Mouse (Mus musculus) cerebellum, adult 2 months (tissue): ENCODE measurements around the gene Prkar2b. TPM values are rescaled to one million over a fixed set of nuclear protein-coding genes. Genes with fewer than 3 reads are reported as not detected.

Experiments used
- DNase-seq, 2 experiments: peaks; one replicate each; pipeline ENCODE4 v3.0.0; 2021
- H3K27ac ChIP-seq: fragments of 200-500 bp; 2 replicates; pipeline ENCODE4 v1.5.1; 2012; ENCODE audit warnings: low read length, control low read depth, inconsistent platforms; ENCODE audit not compliant: insufficient read depth
- H3K27me3 ChIP-seq: fragments of 200-500 bp; 2 replicates; pipeline ENCODE4 v1.6.1; 2012; ENCODE audit warnings: inconsistent platforms, mild to moderate bottlenecking, low read length, moderate library complexity; ENCODE audit not compliant: control insufficient read depth, insufficient read depth
- H3K4me1 ChIP-seq: fragments of 200-500 bp; 2 replicates; pipeline ENCODE4 v1.6.1; 2011; ENCODE audit warnings: low read length; ENCODE audit not compliant: control insufficient read depth, insufficient read depth
- H3K4me3 ChIP-seq: fragments of 200-500 bp; replicated peaks from 2 replicates; pipeline ENCODE3; 2011; ENCODE audit warnings: mild to moderate bottlenecking, low read depth, low read length, control low read depth; ENCODE audit not compliant: insufficient read depth
- CTCF ChIP-seq: fragments of 200-500 bp; IDR thresholded peaks from 2 replicates; pipeline ENCODE4 v1.5.1; 2011; ENCODE audit warnings: low read depth, mild to moderate bottlenecking, control low read depth, low read length, moderate library complexity, borderline replicate concordance; ENCODE audit not compliant: insufficient read depth
- POLR2A ChIP-seq: fragments of 200-500 bp; IDR thresholded peaks from 2 replicates; pipeline ENCODE4 v1.6.1; 2011; ENCODE audit warnings: low read length, control low read depth, borderline replicate concordance; ENCODE audit not compliant: insufficient read depth
- WGBS: fragments of 180-500 bp; shearing (Covaris S2); methylation state at CpG from one replicate; pipeline ENCODE4 v1.1.7; 2018; 5-methylcytosine and 5-hydroxymethylcytosine counted together
- polyA plus RNA-seq: library from polyadenylated mRNA; depleted of rRNA; stranded (reverse); fragments of >200 nt; gene quantifications from 2 replicates; pipeline ENCODE4 v1.2.3, GENCODE M21; 2012

Gene Prkar2b
- polyA plus RNA-seq, 1 experiment, result 11.9 TPM

- H3K4me1 ChIP-seq, result no peaks in the 10 kb centered on the region
- H3K27me3 ChIP-seq, result no peaks in the 10 kb centered on the region; the same call in 1 of the 2 replicates
- 91% methylated on average over 2 of the region's 2 CpGs for WGBS
- H3K4me3 ChIP-seq, result no peak overlapping the region
- H3K27ac ChIP-seq, result no peak overlapping the region
- no peak for TF ChIP-seq POLR2A
- no peak for TF ChIP-seq CTCF
- DNase-seq, result no peak
These were observed 2.0 kb downstream of the Prkar2b start for GRCm38 (mm10) chr12:32059135-32059534.

DNA sequence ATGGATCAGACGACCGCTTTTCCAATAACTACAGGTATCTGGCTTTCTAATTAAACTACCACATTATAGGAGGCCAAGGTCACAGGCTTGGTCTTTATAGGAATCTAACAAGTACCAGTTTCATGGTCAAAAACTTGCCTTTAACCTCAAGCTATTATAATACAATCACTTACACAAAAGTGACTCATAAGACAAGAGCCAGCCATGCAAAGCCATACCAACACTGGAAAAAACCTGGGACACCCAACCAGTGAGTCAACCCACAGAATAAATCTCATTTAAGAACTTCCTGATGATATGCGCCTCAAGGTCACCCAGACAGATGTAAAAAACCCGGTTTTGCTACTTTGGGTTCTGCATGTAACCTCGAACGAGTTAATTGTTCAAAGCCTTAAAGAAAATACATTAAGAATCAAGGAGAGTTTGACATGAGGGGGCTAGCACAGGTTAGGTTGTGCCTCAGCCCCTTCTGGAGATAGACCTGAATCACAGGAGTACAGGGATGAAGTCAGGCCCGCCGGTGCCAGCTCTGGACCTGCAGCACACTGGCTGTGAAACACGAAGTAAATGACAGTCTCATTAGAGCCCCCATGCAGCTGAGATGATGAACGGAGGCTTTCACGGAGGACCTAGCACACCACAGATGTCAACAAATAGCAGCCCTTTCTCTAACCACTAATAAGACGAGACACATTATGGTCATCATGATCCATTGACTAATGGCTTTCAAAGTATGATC, 3.5 kb downstream of the Prkar2b start:
- no peak for DNase-seq
- H3K27me3 ChIP-seq, result no peaks in the 10 kb centered on the region; the same call in 1 of the 2 replicates
- TF ChIP-seq POLR2A (no peak), CTCF (no peak)
- no peak overlapping the region for H3K27ac ChIP-seq
- H3K4me1 ChIP-seq, result no peaks in the 10 kb centered on the region
- WGBS, result 90% methylated on average over 12 of the region's 12 CpGs
- no peak overlapping the region for H3K4me3 ChIP-seq

DNA sequence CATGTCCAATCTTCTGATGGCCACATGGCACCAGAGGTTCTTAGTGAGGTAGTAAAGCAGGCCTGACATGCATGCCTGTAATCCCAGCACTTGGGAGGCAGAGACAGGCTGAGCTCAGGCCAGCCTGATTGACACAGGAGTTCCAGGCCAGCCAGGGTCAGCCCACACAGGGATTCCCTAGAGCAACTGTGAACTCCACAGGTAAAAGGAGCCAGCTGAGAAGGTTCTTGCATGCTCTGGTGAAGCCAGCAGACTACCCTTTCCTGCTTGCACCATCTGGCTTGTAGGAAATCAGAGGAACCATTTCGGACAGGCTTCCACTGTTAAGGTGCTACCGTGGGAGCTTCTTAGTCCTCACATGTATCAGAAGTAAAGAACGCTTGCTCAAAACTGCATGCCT, 5.3 kb downstream of the Prkar2b start:
- no peak for DNase-seq
- H3K4me1 ChIP-seq, result no peaks in the 10 kb centered on the region
- H3K27ac ChIP-seq, result no peak overlapping the region
- 94% methylated on average over 3 of the region's 3 CpGs for WGBS
- no peak overlapping the region for H3K4me3 ChIP-seq
- no peaks in the 10 kb centered on the region; the same call in 1 of the 2 replicates for H3K27me3 ChIP-seq
- TF ChIP-seq POLR2A (no peak), CTCF (no peak)

GRCm38 (mm10) chr12:32054476-32055166, 6.5 kb downstream of the Prkar2b start:
- 89% methylated on average over 9 of the region's 9 CpGs for WGBS
- H3K4me1 ChIP-seq, result no peaks in the 10 kb centered on the region
- H3K27ac ChIP-seq, result no peak overlapping the region
- TF ChIP-seq CTCF, result no peak
- no peak for TF ChIP-seq POLR2A
- no peaks in the 10 kb centered on the region; the same call in 1 of the 2 replicates for H3K27me3 ChIP-seq
- H3K4me3 ChIP-seq, result no peak overlapping the region
- DNase-seq, result no peak

GRCm38 (mm10) chr12:32053637-32054366, 7.3 kb downstream of the Prkar2b start:
- H3K4me3 ChIP-seq, result no peak overlapping the region
- WGBS, result 91% methylated on average over 11 of the region's 11 CpGs
- no peak overlapping the region for H3K27ac ChIP-seq
- no peak for TF ChIP-seq POLR2A
- no peak for TF ChIP-seq CTCF
- H3K27me3 ChIP-seq, result no peaks in the 10 kb centered on the region; the same call in 1 of the 2 replicates
- H3K4me1 ChIP-seq, result no peaks in the 10 kb centered on the region
- DNase-seq, result no peak

DNA sequence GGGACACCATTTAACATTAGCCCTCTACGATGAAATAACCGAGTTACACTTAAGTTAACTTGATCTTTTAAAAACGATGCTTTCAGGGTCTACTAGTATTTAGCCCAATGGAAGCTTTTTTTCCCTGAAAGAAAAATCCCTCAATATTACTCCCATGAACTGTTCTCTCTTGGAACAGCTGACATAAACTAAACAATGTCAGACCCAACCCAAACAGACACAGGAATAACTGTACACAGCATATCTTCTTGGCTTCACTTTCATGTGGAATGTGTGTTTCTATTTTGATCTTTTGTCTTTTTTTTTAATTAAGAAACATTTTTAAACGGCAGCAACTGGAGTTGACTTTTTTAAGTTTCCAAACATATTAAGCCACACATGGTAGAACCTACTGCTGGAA, 8.2 kb downstream of the Prkar2b start:
- H3K4me1 ChIP-seq, result no peaks in the 10 kb centered on the region
- WGBS, result 92% methylated on average over 4 of the region's 4 CpGs

GRCm38 (mm10) chr12:32050165-32050564, 10.9 kb downstream of the Prkar2b start:
- 89% methylated on average over 5 of the region's 5 CpGs for WGBS
- DNase-seq, result no peak
- TF ChIP-seq CTCF (no peak), POLR2A (no peak)
- no peak overlapping the region for H3K27ac ChIP-seq
- no peaks in the 10 kb centered on the region for H3K27me3 ChIP-seq
- H3K4me3 ChIP-seq, result no peak overlapping the region
- H3K4me1 ChIP-seq, result no peaks in the 10 kb centered on the region

More for the DNA sequence above, 8.2 kb downstream of the Prkar2b start:
- Histone ChIP-seq H3K4me3 (no peak overlapping the region), H3K27ac (no peak overlapping the region), H3K27me3 (no peaks in the 10 kb centered on the region; the same call in 1 of the 2 replicates)
- TF ChIP-seq POLR2A, result no peak
- no peak for TF ChIP-seq CTCF
- DNase-seq, result no peak
